8 mouse cellular contexts compared by ENCODE assay signal in genomic region chr14:76532257-76533169, GRCm38 (mm10). TPM values are rescaled to one million over a fixed set of nuclear protein-coding genes. Genes with fewer than 3 reads are reported as not detected.
DNase-seq lines count a peak whose midpoint lies in the region; ATAC-seq and TF ChIP-seq lines count a peak whose summit lies in the region.

No protein-coding gene starts in this region.

- no peak for TF ChIP-seq CTCF in G1E (IDR thresholded peaks at IDR 0.05; ENCODE audit: low read depth, low read length)

- H3K9ac ChIP-seq in stomach, embryonic 15.5 days: no peak overlapping the region

- 37% methylated on average over 20 of the region's 20 CpGs for WGBS in stomach, embryonic 15.5 days

- no peaks in the 10 kb centered on the region for H3K36me3 ChIP-seq in G1E (replicated peaks)
- H3K36me3 ChIP-seq in stomach, embryonic 15.5 days: no peaks in the 10 kb centered on the region

- H3K4me2 ChIP-seq in stomach, embryonic 15.5 days: peak overlapping the region; percentile 45

- peak overlapping the region; percentile 37; the same call in 1 of the 2 replicates for H3K27ac ChIP-seq in stomach, embryonic 15.5 days

- H3K9me3 ChIP-seq in G1E (replicated peaks): peaks cover 31% of the 10 kb centered on the region
- no peaks in the 10 kb centered on the region for H3K9me3 ChIP-seq in stomach, embryonic 15.5 days

- peak; percentile 80 for ATAC-seq in G1E (ENCODE audit: extremely low read depth, insufficient number of reproducible peaks, low FRiP score, poor library complexity, severe bottlenecking)
- peak; percentile 88 for ATAC-seq in erythroid progenitor cell, adult 5-6 weeks (replicated peaks; ENCODE audit: low FRiP score, poor library complexity, severe bottlenecking)
- peak; percentile 56 for ATAC-seq in megakaryocyte, adult 5-6 weeks (ENCODE audit: poor library complexity, severe bottlenecking)
- ATAC-seq in stomach, embryonic 15.5 days (ENCODE audit: insufficient read depth, low FRiP score, low read depth): peak; percentile 85

- peak overlapping the region; percentile 65 for H3K4me3 ChIP-seq in G1E (ENCODE audit: low read depth, low read length)
- 0 out of 2 replicates have a peak overlapping the region, but pooled peaks have one; percentile 4 for H3K4me3 ChIP-seq in stomach, embryonic 15.5 days (replicated peaks)

- DNase-seq in adrenal gland, postnatal 14 days: peak; percentile 60
- DNase-seq in adrenal gland, adult 2 months: no peak
- peak; percentile 43 for DNase-seq in G1E (ENCODE audit: low spot score)
- DNase-seq in kidney, adult 9 months: peak; percentile 74
- no peak for DNase-seq in right cerebral cortex, postnatal 14 days

- no peaks in the 10 kb centered on the region for H3K27me3 ChIP-seq in G1E (ENCODE audit: insufficient read depth, low read length)
- H3K27me3 ChIP-seq in stomach, embryonic 15.5 days (replicated peaks): no peaks in the 10 kb centered on the region

- H3K4me1 ChIP-seq in G1E (ENCODE audit: insufficient read depth, low read depth, low read length): peaks cover 22% of the 10 kb centered on the region
- H3K4me1 ChIP-seq in stomach, embryonic 15.5 days: peaks cover 28% of the 10 kb centered on the region

RNA-seq across cellular contexts. Expression of gene Serp2, which starts 24.2 kb away (rescaled TPM):
- total RNA-seq in adrenal gland, postnatal 14 days (2021): 6.4 and 7.3 TPM in 2 replicates
- 1 to 10 TPM; 3.9 to 6.2 TPM for total RNA-seq in adrenal gland, adult 2 months (2021)
- polyA plus RNA-seq in adrenal gland, adult 2 months (2012; rRNA removed): 8.3 and 9.3 TPM in 2 replicates
- total RNA-seq in G1E (2014; fragmentation: Nextera tagmentation) (not detected in 2 replicates), G1E (2017) (not detected in 2 replicates)
- polyA plus RNA-seq in G1E (2012): not detected in 2 replicates
- total RNA-seq in erythroid progenitor cell, adult 5-6 weeks (2015; ENCODE audit: low replicate concordance): not detected in 2 replicates
- not detected in 2 replicates for total RNA-seq in erythroid progenitor cell, adult 5-6 weeks (2017; ENCODE audit: low replicate concordance)
- total RNA-seq in megakaryocyte, adult 5-6 weeks (2015): not detected in 2 replicates
- total RNA-seq in megakaryocyte, adult 5-6 weeks (2017): not detected in 2 replicates
- 9.0 and 9.2 TPM in 2 replicates for polyA plus RNA-seq in stomach, embryonic 15.5 days (2015; fragmentation: Nextera tagmentation; extraction: Ambion mirVana)

Comparison
In these comparisons a context has a peak if more than half of its experiments do, and no peak if none do; other contexts are left out.
1. DNase-seq: peak in adrenal gland, postnatal 14 days (single experiment), G1E (single experiment) and kidney, adult 9 months (single experiment); none in adrenal gland, adult 2 months (single experiment) and right cerebral cortex, postnatal 14 days (single experiment).
2. Peak in every context shown above with its lines, with median percentiles within 50 percentile points of each other: ATAC-seq.